Mouse (Mus musculus) neural tube, embryonic 14.5 days (tissue): Measurements from ENCODE around the gene Notch3. TPM values are rescaled to one million over a fixed set of nuclear protein-coding genes. Genes with fewer than 3 reads are reported as not detected.
A peak's percentile ranks its signal among the peaks of the same experiment; 100 is the strongest.
"Not testable (repeated sequence)": the region's sequence is repeated elsewhere in the genome, so short reads cannot be mapped to it uniquely, and the experiment has no call there.

ENCODE experiments used
- ATAC-seq: fragments of 200-750 bp; cut with Nextera tagmentation; 2 replicates; pipeline ENCODE4 v1.8.0; 2017; ENCODE audit warnings: low read depth, mild to moderate bottlenecking, moderate TSS enrichment, moderate library complexity
- H3K27ac ChIP-seq: fragments of 300-500 bp; sonication (generic); 2 replicates; pipeline ENCODE4 v1.5.1; 2014; ENCODE audit warnings: low read depth, mild to moderate bottlenecking, control low read depth, low read length, moderate library complexity, mixed read lengths
- H3K27me3 ChIP-seq: fragments of 300-500 bp; sonication (generic); 2 replicates; pipeline ENCODE4 v1.6.1; 2014; ENCODE audit warnings: low read length; ENCODE audit not compliant: control insufficient read depth, insufficient read depth
- H3K36me3 ChIP-seq: fragments of 300-500 bp; sonication (generic); 2 replicates; pipeline ENCODE4 v1.6.1; 2014; ENCODE audit warnings: low read length, mixed read lengths; ENCODE audit not compliant: control insufficient read depth, insufficient read depth
- H3K4me1 ChIP-seq: fragments of 300-500 bp; sonication (generic); 2 replicates; pipeline ENCODE4 v1.6.1; 2014; ENCODE audit warnings: low read length; ENCODE audit not compliant: control insufficient read depth, insufficient read depth
- H3K4me2 ChIP-seq: fragments of 300-500 bp; sonication (generic); 2 replicates; pipeline ENCODE4 v1.6.1; 2014; ENCODE audit warnings: mild to moderate bottlenecking, low read depth, low read length, control low read depth
- H3K4me3 ChIP-seq: fragments of 300-500 bp; sonication (generic); 2 replicates; pipeline ENCODE4 v1.5.1; 2014; ENCODE audit warnings: low read depth, low read length, control low read depth, mixed read lengths
- H3K9ac ChIP-seq: fragments of 300-500 bp; sonication (generic); replicated peaks from 2 replicates; pipeline ENCODE4 v1.6.1; 2014; ENCODE audit warnings: low read depth, mild to moderate bottlenecking, control low read depth, low read length, mixed read lengths
- H3K9me3 ChIP-seq: fragments of 300-500 bp; sonication (generic); 2 replicates; pipeline ENCODE4 v1.6.1; 2016; ENCODE audit warnings: low read length; ENCODE audit not compliant: control insufficient read depth
- WGBS: fragments of 180-500 bp; shearing (Covaris S2); extraction: QIAGEN DNeasy Blood & Tissue Kit; methylation state at CpG from one replicate; pipeline ENCODE4 v1.1.7; 2014; 5-methylcytosine and 5-hydroxymethylcytosine counted together
- polyA plus RNA-seq: library from polyadenylated mRNA; unstranded; fragments of >200 nt; fragmentation: Nextera tagmentation; extraction: Ambion mirVana; gene quantifications from 2 replicates; pipeline ENCODE4 v1.2.1, GENCODE M21; 2014

The Notch3 gene
- polyA plus RNA-seq, 1 experiment from 2014 or later, result 8.0 TPM

DNA sequence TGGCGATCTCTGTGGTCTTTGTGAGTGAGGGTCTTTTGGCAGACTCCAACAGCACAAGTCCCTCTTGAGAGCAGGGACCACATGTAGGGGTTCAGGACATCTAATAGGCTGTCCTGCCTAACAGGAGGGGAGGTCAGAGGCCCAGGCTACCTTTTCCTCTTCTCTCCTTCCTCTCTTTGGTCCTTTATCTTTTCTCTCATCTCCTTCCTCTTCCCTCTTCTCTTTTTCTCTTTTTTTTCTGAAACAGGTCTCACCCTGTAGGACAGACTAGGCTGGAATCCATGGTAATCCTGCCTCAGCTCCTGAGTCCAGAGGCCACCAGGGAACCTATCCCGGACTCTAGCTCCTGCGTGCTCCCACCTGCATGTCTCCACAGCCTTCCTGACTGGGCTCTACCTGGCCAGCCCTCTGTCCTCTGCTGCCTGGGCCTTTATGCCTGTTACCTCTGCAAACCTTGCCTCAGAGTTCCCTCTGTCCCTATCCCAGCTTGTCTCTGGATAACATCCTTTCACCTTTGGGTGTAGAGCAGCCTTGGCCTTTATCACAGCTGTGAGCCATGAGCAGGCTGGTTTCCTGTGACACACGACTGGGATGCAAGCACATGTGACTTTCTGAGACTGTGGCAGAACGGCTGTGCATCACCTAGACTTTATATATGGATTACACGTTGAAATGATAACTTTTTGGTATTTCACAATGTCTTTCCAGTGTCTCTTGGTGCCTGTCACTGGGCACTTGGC is 57.3 kb downstream of the Notch3 start:
- ATAC-seq, result no peak
- no peak overlapping the region for H3K27ac ChIP-seq
- no peak overlapping the region for H3K4me2 ChIP-seq
- peaks cover 7% of the 10 kb centered on the region for H3K4me1 ChIP-seq
- no peaks in the 10 kb centered on the region for H3K9me3 ChIP-seq
- H3K9ac ChIP-seq, result no peak overlapping the region
- no peak overlapping the region for H3K4me3 ChIP-seq
- no peaks in the 10 kb centered on the region for H3K36me3 ChIP-seq
- WGBS, result 76% methylated on average over 6 of the region's 6 CpGs
- H3K27me3 ChIP-seq, result no peaks in the 10 kb centered on the region

DNA sequence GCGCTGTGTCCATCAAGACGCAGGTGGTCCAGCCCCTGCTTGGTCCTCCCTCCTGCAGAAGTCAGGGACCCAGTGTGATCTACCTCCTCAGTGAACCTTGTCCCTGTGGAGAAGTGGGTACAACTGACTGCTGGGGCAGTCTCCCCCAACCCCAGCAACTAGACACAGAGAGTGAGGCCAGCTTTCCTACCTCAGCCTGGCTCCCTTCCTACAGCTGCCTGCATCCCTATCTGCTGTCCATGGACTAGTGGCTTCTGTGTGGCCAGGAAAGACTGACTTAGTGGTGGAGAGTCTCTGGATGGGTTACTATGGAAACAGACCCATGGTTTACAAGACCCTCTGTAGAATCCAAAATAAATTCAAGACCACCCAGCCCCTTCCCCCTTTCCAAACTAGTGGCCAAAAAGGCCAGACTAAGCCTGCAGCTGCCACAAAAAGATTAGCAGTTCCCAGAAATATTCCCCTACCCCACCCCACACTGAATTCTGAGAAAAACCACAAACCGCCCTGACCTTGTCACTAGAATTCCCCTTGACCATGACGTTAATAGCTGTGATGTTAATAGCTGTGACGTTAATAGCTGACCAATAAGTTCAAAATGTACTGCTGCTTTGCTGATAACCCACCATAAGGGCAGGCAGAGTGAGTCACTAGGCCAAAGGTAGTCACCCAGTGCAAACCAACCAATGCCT is 58.2 kb downstream of the Notch3 start:
- not testable (repeated sequence) for ATAC-seq, H3K9ac ChIP-seq, H3K27ac ChIP-seq, H3K4me2 ChIP-seq, H3K4me3 ChIP-seq, H3K36me3 ChIP-seq, H3K9me3 ChIP-seq, H3K4me1 ChIP-seq, H3K27me3 ChIP-seq
- 82% methylated on average over 5 of the region's 5 CpGs for WGBS

DNA sequence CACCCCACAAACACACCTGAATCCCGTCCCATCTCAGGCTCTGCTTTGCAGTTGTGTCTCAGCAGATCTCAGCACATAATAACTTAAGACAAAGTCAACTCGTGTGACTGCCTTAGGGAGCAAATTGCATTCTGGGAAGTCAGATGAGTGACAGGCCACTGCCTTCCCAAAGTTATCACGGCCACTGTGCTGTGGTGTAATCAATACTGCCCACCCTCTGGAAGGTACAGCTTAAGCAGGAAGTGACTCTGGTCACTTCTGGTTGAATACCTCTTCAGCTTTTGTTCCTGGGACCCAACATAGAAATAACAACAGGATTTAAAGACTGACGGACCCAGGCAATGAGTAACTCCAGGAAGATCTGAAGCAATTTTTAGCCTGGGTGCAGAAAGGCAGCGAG is 58.8 kb downstream of the Notch3 start:
- H3K4me3 ChIP-seq, result no peak overlapping the region
- 72% methylated on average over 5 of the region's 5 CpGs for WGBS
- no peaks in the 10 kb centered on the region for H3K36me3 ChIP-seq
- no peak overlapping the region for H3K9ac ChIP-seq
- H3K4me2 ChIP-seq, result no peak overlapping the region
- no peak overlapping the region for H3K27ac ChIP-seq
- no peak for ATAC-seq
- H3K27me3 ChIP-seq, result no peaks in the 10 kb centered on the region
- no peaks in the 10 kb centered on the region for H3K9me3 ChIP-seq
- H3K4me1 ChIP-seq, result no peaks in the 10 kb centered on the region

DNA sequence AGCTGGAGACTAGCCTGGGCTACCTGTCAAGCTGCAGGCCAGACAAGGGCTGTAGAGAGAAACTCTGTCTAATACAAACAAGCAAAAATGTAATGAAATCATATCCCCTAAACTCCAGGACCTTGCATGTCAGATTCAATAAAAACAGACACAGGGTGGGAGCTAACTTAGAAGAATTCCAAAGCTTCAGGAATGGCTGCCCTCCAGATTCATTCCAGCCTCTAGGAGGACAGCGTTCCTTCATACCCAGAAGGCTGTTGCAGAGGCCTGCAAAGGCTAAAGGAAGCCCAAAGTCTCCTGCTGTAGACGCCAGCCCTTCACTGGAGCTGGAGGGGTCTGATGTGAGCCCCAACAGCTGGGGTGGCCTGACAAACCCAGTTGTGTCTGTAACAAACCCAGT is 60.3 kb downstream of the Notch3 start:
- Histone ChIP-seq H3K36me3 (no peaks in the 10 kb centered on the region), H3K27me3 (no peaks in the 10 kb centered on the region), H3K9me3 (no peaks in the 10 kb centered on the region), H3K4me3 (no peak overlapping the region), H3K27ac (no peak overlapping the region), H3K9ac (no peak overlapping the region), H3K4me2 (no peak overlapping the region), H3K4me1 (no peaks in the 10 kb centered on the region)
- 78% methylated on average over 2 of the region's 2 CpGs for WGBS
- no peak for ATAC-seq

DNA sequence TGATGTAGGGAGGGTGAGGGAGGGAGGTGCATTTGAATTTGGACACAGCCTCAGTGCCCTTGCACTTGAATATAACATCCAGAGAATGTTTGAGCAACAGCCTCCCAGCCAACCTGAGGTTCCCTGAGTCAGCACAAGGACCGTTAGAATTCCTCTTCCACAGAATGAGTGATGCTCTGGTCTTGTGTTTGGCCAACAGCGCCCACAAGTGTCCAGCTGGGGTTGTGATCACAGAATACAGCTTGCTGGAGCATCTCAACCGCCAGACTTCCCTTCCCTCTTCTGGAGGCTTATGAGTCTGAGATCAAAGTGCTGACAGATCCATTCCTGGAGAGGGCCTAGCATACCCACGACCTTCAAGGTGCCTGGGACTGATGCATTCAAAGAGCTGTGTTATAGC is 63.6 kb downstream of the Notch3 start:
- H3K36me3 ChIP-seq, result no peaks in the 10 kb centered on the region
- ATAC-seq, result no peak
- no peaks in the 10 kb centered on the region for H3K27me3 ChIP-seq
- no peak overlapping the region for H3K4me2 ChIP-seq
- no peak overlapping the region for H3K9ac ChIP-seq
- H3K4me3 ChIP-seq, result no peak overlapping the region
- no peaks in the 10 kb centered on the region for H3K9me3 ChIP-seq
- H3K27ac ChIP-seq, result no peak overlapping the region
- WGBS, result 15% methylated on average over 4 of the region's 4 CpGs
- H3K4me1 ChIP-seq, result 0 out of 2 replicates have a peak, but pooled peaks cover 7% of the 10 kb centered on the region

DNA sequence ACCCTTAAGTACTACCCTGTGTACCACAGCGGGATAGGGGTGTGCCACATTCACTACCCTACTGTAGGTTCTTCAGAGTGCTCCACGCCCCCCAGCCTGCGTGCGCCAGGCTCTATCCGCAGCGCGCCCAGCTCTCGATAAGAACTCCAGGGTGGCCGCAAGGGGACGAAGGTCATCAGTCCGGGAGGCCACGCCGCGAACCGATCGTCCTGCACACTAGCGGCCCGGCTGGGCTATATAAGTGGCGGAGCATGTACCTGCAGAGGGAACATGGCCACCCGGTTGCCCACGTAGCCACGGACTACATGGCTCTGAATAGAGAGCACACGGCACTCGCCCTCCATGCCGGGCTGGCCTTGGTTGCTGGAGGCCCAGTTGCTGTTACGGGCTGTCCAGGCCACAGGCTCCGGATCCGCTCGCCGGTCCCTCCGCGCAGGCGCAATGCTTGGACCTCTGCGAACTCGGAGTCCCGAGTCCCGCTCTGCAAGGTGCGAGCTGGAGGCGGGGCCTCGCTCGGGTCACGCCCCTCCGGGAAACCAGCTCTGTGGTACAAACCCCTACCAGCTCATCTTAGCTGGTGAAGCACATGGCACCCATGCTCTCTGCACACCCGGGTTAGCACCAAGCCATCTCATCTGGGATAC is 66.6 kb downstream of the Notch3 start:
- no peak overlapping the region for H3K27ac ChIP-seq
- peak; percentile 93 for ATAC-seq
- H3K36me3 ChIP-seq, result no peaks in the 10 kb centered on the region
- peak overlapping the region; percentile 43 for H3K4me3 ChIP-seq
- 0 out of 2 replicates have a peak, but pooled peaks cover 7% of the 10 kb centered on the region for H3K4me1 ChIP-seq
- 1% methylated on average over 44 of the region's 44 CpGs for WGBS
- no peaks in the 10 kb centered on the region for H3K27me3 ChIP-seq
- H3K9ac ChIP-seq, result peak overlapping the region; percentile 61
- peak overlapping the region; percentile 84 for H3K4me2 ChIP-seq
- no peaks in the 10 kb centered on the region for H3K9me3 ChIP-seq

DNA sequence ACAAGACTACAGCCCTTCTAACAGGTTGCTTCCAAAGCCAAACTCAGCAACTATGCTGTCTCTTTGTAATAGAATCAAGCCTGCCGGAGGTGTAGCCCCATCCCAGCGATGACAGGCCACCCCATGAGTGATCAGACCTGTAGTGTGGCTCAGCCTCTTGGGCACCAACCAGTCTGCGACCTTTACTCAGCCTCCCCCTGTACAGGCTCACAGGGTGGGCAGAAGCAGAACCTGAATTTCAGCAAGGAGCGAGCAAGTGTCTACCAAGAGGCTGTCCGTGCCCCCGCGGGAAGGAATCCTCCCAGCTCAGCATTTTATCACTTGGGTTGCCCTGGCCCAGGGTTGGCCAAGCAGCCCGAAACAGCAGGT is 67.1 kb downstream of the Notch3 start:
- peak overlapping the region; percentile 84 for H3K4me2 ChIP-seq
- H3K9me3 ChIP-seq, result no peaks in the 10 kb centered on the region
- 34% methylated on average over 8 of the region's 8 CpGs for WGBS
- ATAC-seq, result no peak; the same call in 1 of the 2 replicates
- no peak overlapping the region for H3K27ac ChIP-seq
- peak overlapping the region; percentile 61 for H3K9ac ChIP-seq
- 0 out of 2 replicates have a peak, but pooled peaks cover 7% of the 10 kb centered on the region for H3K4me1 ChIP-seq
- H3K27me3 ChIP-seq, result no peaks in the 10 kb centered on the region
- peak overlapping the region; percentile 43 for H3K4me3 ChIP-seq
- H3K36me3 ChIP-seq, result no peaks in the 10 kb centered on the region

DNA sequence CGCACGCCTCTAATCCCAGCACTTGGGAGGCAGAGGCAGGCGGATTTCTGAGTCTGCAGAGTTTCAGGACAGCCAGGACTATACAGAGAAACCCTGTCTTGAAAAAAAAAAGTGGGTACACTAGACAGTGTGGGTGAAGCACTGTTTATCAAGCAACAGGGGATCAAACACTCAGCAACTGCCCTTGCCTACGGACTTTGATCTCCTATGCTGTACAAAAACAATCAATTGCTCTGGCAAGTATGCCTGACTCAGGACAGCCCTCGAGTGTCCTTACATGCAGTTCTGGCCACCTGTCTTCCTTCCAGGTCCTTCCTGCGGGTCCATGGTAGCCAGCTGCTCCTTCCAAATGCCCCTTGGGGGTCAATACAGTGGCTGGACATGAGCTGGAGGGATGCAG is 67.7 kb downstream of the Notch3 start:
- H3K4me2 ChIP-seq, H3K27me3 ChIP-seq, H3K9ac ChIP-seq, H3K9me3 ChIP-seq, H3K36me3 ChIP-seq, ATAC-seq, H3K27ac ChIP-seq, H3K4me3 ChIP-seq, H3K4me1 ChIP-seq: not testable (repeated sequence)
- 96% methylated on average over 6 of the region's 6 CpGs for WGBS

DNA sequence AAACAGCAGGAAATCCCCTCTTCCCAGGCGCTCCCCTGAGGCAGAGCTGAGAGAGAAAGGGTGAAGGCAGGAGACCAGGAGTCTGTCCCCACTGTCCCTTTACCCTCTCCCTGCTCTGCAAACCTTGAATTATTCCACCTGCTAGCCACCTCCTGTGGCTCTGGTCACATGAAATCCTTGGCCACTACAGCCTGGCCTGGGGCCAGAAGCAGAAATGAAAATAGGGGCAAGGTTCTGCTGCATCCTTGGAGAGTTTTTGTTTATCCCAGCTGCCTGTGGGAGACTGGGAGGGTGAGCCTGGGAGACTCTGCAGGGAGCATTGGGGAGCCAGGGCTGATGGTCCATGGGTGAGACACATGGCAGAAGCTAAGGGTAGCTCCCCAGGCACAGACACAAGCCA is 69.0 kb downstream of the Notch3 start:
- Histone ChIP-seq H3K4me1 (0 out of 2 replicates have a peak, but pooled peaks cover 7% of the 10 kb centered on the region), H3K9me3 (no peaks in the 10 kb centered on the region), H3K27ac (no peak overlapping the region), H3K9ac (no peak overlapping the region), H3K36me3 (no peaks in the 10 kb centered on the region), H3K27me3 (no peaks in the 10 kb centered on the region), H3K4me2 (no peak overlapping the region), H3K4me3 (no peak overlapping the region)
- ATAC-seq, result no peak
- 70% methylated on average over 1 of the region's 1 CpGs for WGBS
